Mouse (Mus musculus) regulatory T cell (primary cell): Measurements from ENCODE around the gene Zfp810.
"Not testable (repeated sequence)": the region's sequence is repeated elsewhere in the genome, so short reads cannot be mapped to it uniquely, and the experiment has no call there.

ENCODE experiments used
- in situ Hi-C: fragments of 300-600 bp; cut with MboI, MseI; formaldehyde crosslinking; loops from one replicate; pipeline ENCODE4 v1.15.1; 2025; ENCODE audit warnings: high pct_unique_total_duplicates

The Zfp810 gene

GRCm38 (mm10) chr9:22307156-22307919 lies at the start of gene Zfp810:
TSS of gene Zfp810 (minus strand) at chr9:22307648.
- in situ Hi-C loops = no loop called here

- in situ Hi-C loops = loop anchor here (10.0 to 25.0 kb wide), 2 partner anchors 681 to 1419 kb away; no protein-coding TSS in a partner anchor
Measured at GRCm38 (mm10) chr9:22355919-22356318, 48.5 kb upstream of the Zfp810 start.

- in situ Hi-C loops = loop anchor here (10.0 to 25.0 kb wide), 2 partner anchors 679 to 1417 kb away; no protein-coding TSS in a partner anchor
Measured at GRCm38 (mm10) chr9:22353901-22354300, 46.5 kb upstream of the Zfp810 start.

GRCm38 (mm10) chr9:22353465-22353864 lies 46.0 kb upstream of the Zfp810 start:
- in situ Hi-C loops = loop anchor here (10.0 to 25.0 kb wide), 2 partner anchors 679 to 1416 kb away; no protein-coding TSS in a partner anchor

GRCm38 (mm10) chr9:22340331-22340730 lies 32.9 kb upstream of the Zfp810 start:
- in situ Hi-C loops = no loop called here

GRCm38 (mm10) chr9:22337217-22337616 lies 29.8 kb upstream of the Zfp810 start:
- in situ Hi-C loops = no loop called here

GRCm38 (mm10) chr9:22327475-22328387 lies 20.3 kb upstream of the Zfp810 start:
- in situ Hi-C loops = no loop called here

- in situ Hi-C loops = no loop called here
Measured at GRCm38 (mm10) chr9:22327099-22327474, 19.6 kb upstream of the Zfp810 start.

- in situ Hi-C loops = no loop called here
Measured at GRCm38 (mm10) chr9:22324579-22324978, 17.1 kb upstream of the Zfp810 start.

GRCm38 (mm10) chr9:22322381-22323211 lies 15.1 kb upstream of the Zfp810 start:
- in situ Hi-C loops = no loop called here

GRCm38 (mm10) chr9:22319109-22319508 lies 11.7 kb upstream of the Zfp810 start:
- in situ Hi-C loops = no loop called here

GRCm38 (mm10) chr9:22316047-22316446 lies 8.6 kb upstream of the Zfp810 start:
- in situ Hi-C loops = not testable (repeated sequence)

- in situ Hi-C loops = no loop called here
Measured at GRCm38 (mm10) chr9:22314066-22314465, 6.6 kb upstream of the Zfp810 start.

GRCm38 (mm10) chr9:22313218-22313617 lies 5.8 kb upstream of the Zfp810 start:
- in situ Hi-C loops = no loop called here

- in situ Hi-C loops = no loop called here
Measured at GRCm38 (mm10) chr9:22309651-22310050, 2.2 kb upstream of the Zfp810 start.

GRCm38 (mm10) chr9:22307920-22308262 lies 443 bp upstream of the Zfp810 start:
- in situ Hi-C loops = not testable (repeated sequence)

GRCm38 (mm10) chr9:22306726-22307125 lies 722 bp downstream of the Zfp810 start:
- in situ Hi-C loops = no loop called here

GRCm38 (mm10) chr9:22302199-22302598 lies 5.2 kb downstream of the Zfp810 start:
- in situ Hi-C loops = no loop called here

- in situ Hi-C loops = no loop called here
Measured at GRCm38 (mm10) chr9:22278733-22279132, 28.7 kb downstream of the Zfp810 start.

GRCm38 (mm10) chr9:22268886-22269285 lies 38.6 kb downstream of the Zfp810 start:
- in situ Hi-C loops = no loop called here

- in situ Hi-C loops = no loop called here
Measured at GRCm38 (mm10) chr9:22262611-22263010, 44.8 kb downstream of the Zfp810 start.

GRCm38 (mm10) chr9:22261594-22261993 lies 45.9 kb downstream of the Zfp810 start:
- in situ Hi-C loops = no loop called here
